ENCODE assay signal across 14 mouse cellular contexts in genomic region chr14:55905518-55905917, GRCm38 (mm10). TPM values are rescaled to one million over a fixed set of nuclear protein-coding genes. Genes with fewer than 3 reads are reported as not detected.
DNase-seq lines count a peak whose midpoint lies in the region; ATAC-seq and TF ChIP-seq lines count a peak whose summit lies in the region.
"Had no signal": no experiment of that assay in that cellular context is flagged by ENCODE, and none has a peak within 500 bp of the region (broad histone marks: within the 10 kb centered on the region; RNA-seq: fewer than 3 reads in every experiment).

No protein-coding gene starts in this region.

- H3K27ac ChIP-seq in heart, adult 2 months, result no peak overlapping the region
- no peak overlapping the region for H3K27ac ChIP-seq in stomach, postnatal 0 days (replicated peaks)
- H3K27ac ChIP-seq: embryonic facial prominence, embryonic 15.5 days had no signal

- 10% methylated on average over 1 of the region's 1 CpGs for WGBS in heart, adult 2 months
- 14% methylated on average over 1 of the region's 1 CpGs for WGBS in stomach, postnatal 0 days

- TF ChIP-seq POLR2A in heart, adult 2 months (IDR thresholded peaks at IDR 0.05; ENCODE audit: insufficient read depth, low read depth, low read length), result no peak

- no peaks in the 10 kb centered on the region for H3K36me3 ChIP-seq in heart, adult 2 months (ENCODE audit: control insufficient read depth, insufficient read depth, low read length)
- H3K36me3 ChIP-seq in stomach, postnatal 0 days (ENCODE audit: control insufficient read depth, insufficient read depth, low read length), result no peaks in the 10 kb centered on the region
- H3K36me3 ChIP-seq: embryonic facial prominence, embryonic 15.5 days; G1E had no signal

- ATAC-seq in granulocyte monocyte progenitor cell, adult 5-6 weeks (replicated peaks; ENCODE audit: poor library complexity, severe bottlenecking), result peak; percentile 61
- peak; percentile 51; the same call in 1 of the 2 replicates for ATAC-seq in stomach, postnatal 0 days (ENCODE audit: low FRiP score, low TSS enrichment)
- ATAC-seq: hindbrain, embryonic 16.5 days had no signal

- H3K79me2 ChIP-seq in heart, adult 2 months (replicated peaks; ENCODE audit: control insufficient read depth, insufficient read depth, low read length), result no peaks in the 10 kb centered on the region

- peak; percentile 45 for TF ChIP-seq CTCF in heart, adult 2 months (IDR thresholded peaks at IDR 0.05)
- TF ChIP-seq CTCF in stomach, postnatal 0 days (IDR thresholded peaks at IDR 0.05; ENCODE audit: low read depth), result peak; percentile 65

- no peaks in the 10 kb centered on the region for H3K9me3 ChIP-seq in stomach, postnatal 0 days (ENCODE audit: control insufficient read depth, low read length)
- H3K9me3 ChIP-seq: embryonic facial prominence, embryonic 15.5 days; G1E had no signal

- H3K4me2 ChIP-seq in stomach, postnatal 0 days (replicated peaks; ENCODE audit: low read depth), result no peak overlapping the region
- H3K4me2 ChIP-seq: embryonic facial prominence, embryonic 15.5 days had no signal

- TF ChIP-seq EP300 in heart, adult 2 months (IDR thresholded peaks at IDR 0.05; ENCODE audit: insufficient read depth, low read depth, low read length), result no peak
- no peak for TF ChIP-seq EP300 in stomach, postnatal 0 days (optimal IDR thresholded peaks at IDR 0.05)

- no peak overlapping the region for H3K4me3 ChIP-seq in heart, adult 2 months
- H3K4me3 ChIP-seq in stomach, postnatal 0 days (ENCODE audit: low read depth, low read length), result no peak overlapping the region
- H3K4me3 ChIP-seq: embryonic facial prominence, embryonic 15.5 days had no signal

- intact Hi-C loops in heart, adult 2 months (cut with DNase I), result no loop called here

- DNase-seq in heart, adult 2 months, result no peak
- no peak for DNase-seq in heart, postnatal 4 days
- peak; percentile 28 for DNase-seq in thymus, postnatal 0 days (ENCODE audit: low spot score)
- DNase-seq in thymus, postnatal 14 days, result no peak
- no peak for DNase-seq in stomach, postnatal 0 days (ENCODE audit: low spot score)
- DNase-seq in cerebellum, adult 11-12 months, result no peak
- DNase-seq in cerebellum, adult 18-20 months, result no peak
- DNase-seq: adrenal gland, adult 8-10 months had no signal

- no peak overlapping the region for H3K9ac ChIP-seq in heart, adult 2 months (ENCODE audit: low read depth, low read length)
- no peak overlapping the region for H3K9ac ChIP-seq in stomach, postnatal 0 days (ENCODE audit: low read length)
- H3K9ac ChIP-seq: embryonic facial prominence, embryonic 15.5 days had no signal

- H3K27me3 ChIP-seq in heart, adult 2 months (ENCODE audit: control insufficient read depth, insufficient read depth, low read length), result no peaks in the 10 kb centered on the region
- no peaks in the 10 kb centered on the region for H3K27me3 ChIP-seq in stomach, postnatal 0 days (ENCODE audit: control insufficient read depth, insufficient read depth, low read length)
- H3K27me3 ChIP-seq: embryonic facial prominence, embryonic 15.5 days had no signal

- no peaks in the 10 kb centered on the region for H3K4me1 ChIP-seq in heart, adult 2 months (ENCODE audit: control insufficient read depth, insufficient read depth, low read length)
- no peaks in the 10 kb centered on the region for H3K4me1 ChIP-seq in stomach, postnatal 0 days (replicated peaks; ENCODE audit: control insufficient read depth, insufficient read depth)

RNA-seq across cellular contexts. Expression of gene Sdr39u1, which starts 5.4 kb away (rescaled TPM):
- 100 to 1,000 TPM; 112 to 127 TPM for total RNA-seq in heart, adult 2 months (2021)
- 142 and 156 TPM in 2 replicates for polyA plus RNA-seq in heart, adult 2 months (2012; rRNA removed)
- total RNA-seq in heart, postnatal 4 days (2021), result 10 to 100 TPM; 57.0 to 61.3 TPM
- polyA plus RNA-seq in thymus, postnatal 0 days (2015; fragmentation: Nextera tagmentation; extraction: Ambion mirVana), result 72.5 and 74.8 TPM in 2 replicates
- 13.8 and 15.3 TPM in 2 replicates for total RNA-seq in granulocyte monocyte progenitor cell, adult 5-6 weeks (2014; fragmentation: Nextera tagmentation)
- total RNA-seq in granulocyte monocyte progenitor cell, adult 5-6 weeks (2017), result 6.5 and 13.5 TPM in 2 replicates
- 48.4 and 52.0 TPM in 2 replicates for polyA plus RNA-seq in stomach, postnatal 0 days (2015; fragmentation: Nextera tagmentation; extraction: Ambion mirVana)
- polyA plus RNA-seq: G1E had no signal

RNA-seq across cellular contexts. Expression of gene Khnyn, which starts 20.8 kb away (rescaled TPM):
- 10 to 100 TPM in 1 of 2 experiments, 1 to 10 TPM in 1; 8.8 to 11.6 TPM for total RNA-seq in heart, adult 2 months (2021)
- 9.3 and 13.3 TPM in 2 replicates for polyA plus RNA-seq in heart, adult 2 months (2012; rRNA removed)
- total RNA-seq in heart, postnatal 4 days (2021), result 10 to 100 TPM; 11.6 to 12.0 TPM
- polyA plus RNA-seq in thymus, postnatal 0 days (2015; fragmentation: Nextera tagmentation; extraction: Ambion mirVana), result 8.5 and 9.8 TPM in 2 replicates
- total RNA-seq in granulocyte monocyte progenitor cell, adult 5-6 weeks (2014; fragmentation: Nextera tagmentation), result 8.8 and 12.8 TPM in 2 replicates
- total RNA-seq in granulocyte monocyte progenitor cell, adult 5-6 weeks (2017), result 12.4 and 14.7 TPM in 2 replicates
- 6.4 and 7.5 TPM in 2 replicates for polyA plus RNA-seq in stomach, postnatal 0 days (2015; fragmentation: Nextera tagmentation; extraction: Ambion mirVana)

RNA-seq across cellular contexts. Expression of gene Cbln3, which starts 21.3 kb away (rescaled TPM):
- under 1 TPM in 1 of 2 experiments, not detected in 1; 0.18 TPM for total RNA-seq in heart, adult 2 months (2021)
- polyA plus RNA-seq in heart, adult 2 months (2012; rRNA removed), result 0.06 TPM in 2 replicates
- under 1 TPM; 0.62 to 0.65 TPM for total RNA-seq in heart, postnatal 4 days (2021)
- 0.05 and 0.12 TPM in 2 replicates for polyA plus RNA-seq in thymus, postnatal 0 days (2015; fragmentation: Nextera tagmentation; extraction: Ambion mirVana)
- total RNA-seq in granulocyte monocyte progenitor cell, adult 5-6 weeks (2014; fragmentation: Nextera tagmentation), result not detected in 2 replicates
- total RNA-seq in granulocyte monocyte progenitor cell, adult 5-6 weeks (2017), result not detected in 2 replicates
- 0.56 and 0.65 TPM in 2 replicates for polyA plus RNA-seq in stomach, postnatal 0 days (2015; fragmentation: Nextera tagmentation; extraction: Ambion mirVana)

RNA-seq across cellular contexts. Expression of gene Cma1, which starts 39.0 kb away (rescaled TPM):
- total RNA-seq in heart, adult 2 months (2021), result 1 to 10 TPM; 1.3 to 1.8 TPM
- 2.1 and 2.5 TPM in 2 replicates for polyA plus RNA-seq in heart, adult 2 months (2012; rRNA removed)
- total RNA-seq in heart, postnatal 4 days (2021), result 10 to 100 TPM; 10.1 to 12.1 TPM
- 6.9 and 7.2 TPM in 2 replicates for polyA plus RNA-seq in thymus, postnatal 0 days (2015; fragmentation: Nextera tagmentation; extraction: Ambion mirVana)
- total RNA-seq in granulocyte monocyte progenitor cell, adult 5-6 weeks (2014; fragmentation: Nextera tagmentation), result not detected in 2 replicates
- 0.15 TPM in 1 of 2 replicates, not detected in the other for total RNA-seq in granulocyte monocyte progenitor cell, adult 5-6 weeks (2017)
- 15.4 and 17.5 TPM in 2 replicates for polyA plus RNA-seq in stomach, postnatal 0 days (2015; fragmentation: Nextera tagmentation; extraction: Ambion mirVana)
- polyA plus RNA-seq: G1E; hindbrain, embryonic 16.5 days; limb, embryonic 11.5 days had no signal

RNA-seq across cellular contexts. Expression of gene Cma2, which starts 45.3 kb away (rescaled TPM):
- not detected for total RNA-seq in heart, adult 2 months (2021)
- not detected in 2 replicates for polyA plus RNA-seq in heart, adult 2 months (2012; rRNA removed)
- under 1 TPM; 0.33 to 0.43 TPM for total RNA-seq in heart, postnatal 4 days (2021)
- polyA plus RNA-seq in thymus, postnatal 0 days (2015; fragmentation: Nextera tagmentation; extraction: Ambion mirVana), result 0.15 TPM in 1 of 2 replicates, not detected in the other
- total RNA-seq in granulocyte monocyte progenitor cell, adult 5-6 weeks (2014; fragmentation: Nextera tagmentation), result not detected in 2 replicates
- total RNA-seq in granulocyte monocyte progenitor cell, adult 5-6 weeks (2017), result not detected in 2 replicates
- 0.23 TPM in 1 of 2 replicates, not detected in the other for polyA plus RNA-seq in stomach, postnatal 0 days (2015; fragmentation: Nextera tagmentation; extraction: Ambion mirVana)
- polyA plus RNA-seq: G1E; hindbrain, embryonic 16.5 days; limb, embryonic 11.5 days; lung, embryonic 16.5 days had no signal
